Mouse (Mus musculus): Measurements from ENCODE around the gene Tlr5.
A peak's percentile ranks its signal among the peaks of the same experiment; 100 is the strongest.

Gene Tlr5

DNA sequence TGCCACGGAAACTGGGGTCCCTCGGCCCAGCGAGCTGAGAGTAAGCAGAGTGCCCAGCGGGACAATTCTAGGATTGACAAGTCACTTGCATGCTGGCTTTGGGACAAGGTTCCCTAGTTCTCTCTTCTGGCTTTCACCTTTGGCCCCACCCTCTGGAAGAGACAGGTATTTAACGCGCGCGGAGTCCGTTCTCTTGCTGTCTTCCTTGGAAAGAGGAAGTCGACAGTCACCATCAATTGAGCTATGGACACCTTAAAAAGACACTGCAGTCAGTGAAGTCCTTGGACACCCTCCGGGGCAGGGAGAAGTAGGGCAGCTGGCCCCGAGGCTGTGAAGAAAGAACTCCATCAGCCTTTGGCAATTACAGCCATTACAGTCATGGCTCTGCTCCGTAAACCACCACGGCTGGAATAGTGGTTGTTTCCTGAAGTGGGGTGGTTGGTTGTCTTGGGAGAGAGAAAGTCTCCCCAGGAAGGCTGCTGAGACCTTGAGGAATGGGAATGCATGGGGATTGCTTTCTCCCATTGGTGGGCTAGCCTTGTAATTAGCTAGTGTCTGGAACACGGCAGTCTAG lies 546 bp downstream of the Tlr5 start:
- DNase-seq: no peak

DNA sequence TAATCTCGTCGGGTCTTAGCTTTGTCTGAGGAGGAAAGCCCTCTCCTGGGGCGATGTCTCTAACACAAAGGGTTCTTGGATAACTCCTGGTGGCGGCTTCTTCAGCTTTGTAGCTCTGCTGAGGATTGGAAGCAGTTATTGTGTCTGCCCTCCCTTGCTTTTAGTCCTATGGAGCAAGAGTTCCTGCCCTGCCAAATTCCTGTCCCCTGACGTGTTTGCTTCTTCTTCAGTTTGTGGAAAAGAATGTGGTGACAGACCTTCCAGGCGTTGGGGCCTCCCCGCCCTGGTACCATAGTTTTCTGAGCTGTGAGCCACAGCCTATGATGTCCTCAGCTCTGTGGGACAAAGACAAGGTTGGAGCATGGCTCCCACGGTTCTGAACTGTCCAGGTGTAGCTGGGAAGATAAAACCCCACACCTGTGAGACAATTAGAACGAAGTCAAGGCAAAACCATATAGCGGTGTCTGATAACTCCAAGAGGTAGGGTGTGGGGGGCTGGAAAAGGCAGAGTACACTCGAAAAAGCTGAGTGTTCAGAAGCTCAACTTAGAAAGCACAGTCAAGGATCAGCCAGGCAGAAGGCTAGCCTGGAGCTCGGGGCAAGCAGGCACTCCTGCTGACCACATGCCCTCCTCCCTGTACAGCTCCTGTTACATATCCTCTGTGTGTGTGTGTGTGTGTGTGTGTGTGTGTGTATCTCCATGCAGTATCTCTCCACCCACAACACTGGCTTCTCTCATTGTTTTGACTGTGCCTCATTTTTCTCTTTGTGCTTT lies 1.8 kb downstream of the Tlr5 start:
- DNase-seq: no peak

DNA sequence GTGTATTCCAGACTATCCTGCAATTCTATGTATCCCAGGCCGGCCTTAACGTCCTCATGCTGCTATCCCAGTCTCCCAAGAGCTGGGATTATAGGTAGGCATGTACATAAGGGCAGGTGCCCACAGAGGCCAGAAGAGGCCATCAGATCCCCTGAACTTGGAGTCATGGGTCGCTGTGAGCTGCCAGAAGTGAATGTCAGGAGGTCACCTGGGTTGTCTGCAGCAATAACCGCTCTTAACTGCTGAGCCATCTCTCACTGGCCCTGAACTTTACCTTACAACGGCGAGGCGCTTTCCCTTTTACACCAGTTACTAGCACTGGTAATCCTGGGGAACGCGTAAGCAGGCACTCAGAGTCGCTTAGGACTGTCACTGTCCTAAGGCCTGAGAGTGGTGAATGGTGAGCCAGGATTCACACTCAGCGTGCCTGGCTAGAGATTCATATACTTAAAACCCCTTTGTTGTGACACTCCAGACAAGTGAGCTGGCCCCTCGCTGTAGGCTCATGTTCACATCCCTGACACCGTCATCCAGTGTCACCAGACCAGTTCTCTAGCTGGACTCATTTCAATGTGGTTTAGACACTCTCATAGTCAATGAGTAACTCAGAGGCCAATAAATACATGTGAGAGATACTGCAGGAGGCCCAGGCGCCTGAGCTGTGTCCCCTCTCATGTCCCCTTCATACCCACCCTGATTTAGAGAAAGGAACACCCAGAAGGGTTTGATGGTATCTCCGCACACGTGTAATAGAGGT lies 2.6 kb downstream of the Tlr5 start:
- DNase-seq: no peak

DNA sequence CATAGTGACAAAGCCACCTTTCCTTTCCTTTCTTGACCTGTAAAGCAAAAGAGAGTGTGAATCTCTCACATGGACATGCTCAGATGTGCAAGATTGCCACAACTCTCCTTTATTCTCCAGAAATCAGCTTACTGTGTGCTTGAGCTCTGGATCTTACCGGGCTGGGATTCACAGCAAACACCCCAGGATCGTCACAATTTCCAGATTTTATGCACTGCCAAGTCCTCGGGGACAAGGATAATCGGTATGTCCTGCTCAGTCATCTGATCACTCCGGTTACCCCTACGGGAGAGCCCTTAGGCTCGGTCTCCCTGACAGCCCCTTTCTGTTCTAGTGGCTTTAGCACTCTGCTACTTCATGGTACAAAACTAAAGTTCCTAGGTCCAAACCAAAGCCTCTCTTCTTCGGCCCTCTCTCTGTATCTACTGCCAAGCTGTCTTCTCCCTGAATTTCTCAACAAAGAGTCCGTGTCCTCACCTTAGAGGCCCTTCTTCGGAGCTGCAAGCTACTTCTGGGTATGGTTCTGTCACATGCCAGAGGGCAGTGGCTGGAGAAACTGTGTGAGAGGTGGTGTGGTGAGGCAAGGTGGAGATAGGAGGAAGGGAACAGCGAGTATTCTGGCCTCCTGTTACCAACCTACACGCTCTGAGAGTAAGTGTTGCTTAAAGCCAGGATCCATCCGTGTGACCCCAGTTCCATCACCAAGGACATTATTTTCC lies 3.4 kb downstream of the Tlr5 start:
- DNase-seq: no peak

DNA sequence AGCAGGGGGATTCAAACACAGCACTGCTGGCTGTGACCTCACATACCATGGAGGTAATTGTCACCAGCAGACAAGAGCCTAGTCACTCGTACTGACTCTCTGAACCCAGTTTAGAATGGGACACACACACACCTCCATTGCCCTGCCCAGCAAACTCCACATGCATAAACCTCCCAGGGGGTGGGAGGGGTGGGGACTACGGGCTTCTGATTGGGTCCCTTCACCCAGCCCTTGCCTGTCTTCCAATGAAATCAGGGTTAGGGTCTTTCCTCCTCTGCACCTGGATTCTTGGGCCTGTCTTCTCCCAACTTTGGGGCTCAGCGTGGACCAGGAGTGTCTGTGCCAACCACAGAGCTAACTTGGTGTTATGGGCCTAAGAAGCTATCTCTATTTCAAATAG lies 4.2 kb downstream of the Tlr5 start:
- no peak for DNase-seq

DNA sequence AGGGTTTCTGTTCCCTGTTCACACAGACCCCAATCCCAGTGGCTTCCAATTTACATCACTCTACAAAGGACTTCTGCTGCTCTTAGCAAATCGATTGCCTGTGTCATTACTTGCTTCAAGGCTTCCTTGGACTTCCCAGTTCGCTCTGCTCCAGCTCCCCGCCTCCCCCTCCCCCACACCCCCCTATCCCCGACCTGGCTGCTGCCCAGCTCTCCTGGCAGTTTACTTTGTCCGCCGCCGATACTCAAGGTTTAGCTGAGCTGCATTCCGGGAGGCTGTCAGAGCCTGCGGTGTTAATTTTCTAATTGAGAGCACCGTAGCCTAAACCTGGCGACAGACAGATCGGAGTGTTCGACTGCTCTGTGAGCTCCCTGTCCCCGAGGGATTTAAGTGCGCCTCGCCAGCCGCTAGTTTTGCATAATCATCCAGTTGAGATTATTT lies 4.7 kb downstream of the Tlr5 start:
- no peak for DNase-seq

DNA sequence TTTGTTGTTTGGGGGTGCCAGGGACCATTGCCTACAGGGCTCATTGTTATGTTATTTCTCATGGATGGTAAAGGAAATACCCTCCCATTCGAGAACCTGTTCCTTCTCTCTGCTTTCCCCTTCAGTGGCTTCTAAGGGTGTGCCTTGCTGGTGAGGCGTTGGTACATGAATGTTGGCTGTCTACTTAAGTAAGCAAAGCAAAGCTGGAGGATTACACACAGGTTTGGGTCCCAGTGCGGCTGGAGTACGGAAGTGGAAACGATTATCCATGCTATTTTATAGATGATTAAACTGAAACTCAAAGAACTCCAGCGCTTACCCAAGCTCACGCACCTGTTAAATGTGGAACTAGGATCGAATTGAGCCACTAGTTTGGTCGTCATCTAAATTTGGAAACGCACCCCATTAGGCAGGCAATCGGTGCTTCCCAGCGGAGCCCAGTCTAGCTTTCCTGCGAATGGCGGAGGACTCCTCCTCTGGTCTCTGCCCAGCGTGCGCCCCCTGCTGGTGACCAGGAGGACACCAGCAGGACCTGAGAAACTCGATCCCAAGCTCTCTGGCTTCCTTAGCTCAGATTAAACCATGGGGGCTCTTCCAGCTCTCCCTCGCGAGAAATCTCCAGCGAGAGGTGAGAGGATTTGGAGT lies 5.3 kb downstream of the Tlr5 start:
- peak; percentile 43 to 76 for DNase-seq

DNA sequence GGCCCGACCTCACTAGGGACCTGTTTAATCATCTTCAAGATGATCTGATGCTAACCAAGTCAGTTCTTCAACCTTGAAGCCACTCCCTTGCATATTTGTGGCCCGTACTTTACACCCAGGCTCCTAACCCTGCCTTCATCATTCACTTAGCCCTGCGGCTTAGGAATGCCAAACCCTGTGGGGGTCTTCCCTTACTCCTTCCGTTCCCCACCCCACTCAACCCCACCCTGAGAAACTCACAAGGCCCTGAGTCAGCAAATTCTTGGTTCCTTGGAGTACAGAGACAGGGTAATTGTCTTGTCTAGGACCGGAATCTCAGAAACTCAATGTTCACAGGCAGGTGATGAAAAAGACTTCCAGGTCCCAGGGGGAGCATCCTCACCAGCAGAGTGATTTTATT lies 6.5 kb downstream of the Tlr5 start:
- DNase-seq: no peak

DNA sequence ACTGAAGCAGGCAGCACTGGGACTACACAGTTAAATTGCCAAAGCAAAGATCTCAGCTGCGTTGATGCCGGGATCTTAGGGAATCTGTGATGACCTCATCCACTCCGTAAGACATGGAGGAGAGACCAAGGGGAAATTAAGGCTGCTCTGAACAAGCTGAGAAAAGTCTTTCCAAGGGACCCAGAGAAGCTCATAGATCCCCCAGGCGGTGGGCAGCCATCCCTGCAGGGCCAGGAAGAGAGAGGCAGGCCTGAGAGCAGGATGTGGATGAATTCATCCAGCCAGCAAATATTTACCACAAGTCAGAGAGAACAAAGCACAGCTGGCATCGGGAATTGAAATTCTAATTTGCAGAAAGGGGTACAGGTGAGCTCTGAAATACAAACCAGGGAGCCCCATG lies 8.7 kb downstream of the Tlr5 start:
- DNase-seq: no peak

DNA sequence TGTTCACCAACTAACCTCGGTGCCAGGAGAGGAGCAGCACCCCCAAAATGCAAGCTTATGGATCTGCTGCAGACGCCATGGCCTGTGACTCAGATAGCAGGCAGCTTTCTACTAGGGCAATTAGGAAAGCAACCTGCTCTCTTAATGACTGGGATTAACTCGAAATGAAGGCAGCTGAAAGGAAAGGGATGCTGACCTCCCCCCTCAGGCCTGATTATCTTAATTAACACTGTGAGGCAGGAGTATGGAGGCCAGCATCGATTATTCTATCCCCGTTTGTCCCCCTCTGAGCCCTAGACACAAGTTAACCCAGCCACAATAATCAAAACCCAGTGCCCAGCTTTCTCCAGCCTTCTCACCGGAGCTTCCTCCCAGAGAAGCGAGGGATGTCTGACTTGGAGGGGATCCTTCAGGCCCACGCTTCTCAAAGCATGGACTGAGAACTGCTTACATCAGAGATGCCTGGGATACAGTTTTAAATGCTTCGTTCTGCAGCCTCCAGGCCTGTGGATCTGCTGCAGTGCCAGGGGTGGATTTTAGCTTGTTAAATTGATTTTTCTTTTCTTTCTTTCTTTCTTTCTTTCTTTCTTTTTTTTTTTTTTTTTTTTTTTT lies 10.4 kb downstream of the Tlr5 start:
- no peak for DNase-seq

DNA sequence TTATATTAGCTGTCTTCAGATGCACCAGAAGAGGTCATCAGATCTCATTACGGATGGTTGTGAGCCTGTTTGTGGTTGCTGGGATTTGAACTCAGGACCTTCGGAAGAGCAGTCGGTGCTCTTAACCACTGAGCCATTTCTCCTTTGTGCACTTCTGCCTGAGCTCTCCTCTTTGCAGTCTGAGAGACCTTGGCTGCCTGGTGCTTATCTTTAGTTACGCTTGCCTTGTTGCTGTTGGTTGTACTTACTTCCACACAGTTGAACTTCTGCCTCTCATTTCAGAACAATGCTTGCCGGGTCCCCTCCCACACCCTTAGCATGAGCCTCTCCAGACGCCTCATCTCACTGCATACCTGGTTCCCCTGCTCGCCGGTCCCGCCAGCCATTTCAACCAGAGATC lies 14.1 kb downstream of the Tlr5 start:
- no peak for DNase-seq

DNA sequence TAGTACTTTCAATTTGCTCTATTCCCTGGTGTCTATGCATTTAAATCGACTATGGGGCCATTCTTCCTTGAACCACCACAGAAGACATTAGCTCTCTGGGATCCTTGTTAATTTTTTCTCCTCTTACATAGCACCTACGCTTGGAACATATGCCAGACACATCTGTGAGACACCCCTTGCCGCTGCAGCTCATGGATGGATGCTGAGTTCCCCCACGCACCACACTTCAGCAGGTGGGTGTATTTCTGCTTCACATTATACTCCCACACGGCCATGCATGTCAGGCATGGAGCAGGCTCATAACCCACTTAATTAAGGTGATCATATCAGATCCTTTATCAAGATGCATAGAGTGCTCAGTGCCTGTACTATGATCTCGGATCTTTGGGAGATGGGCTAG lies 17.7 kb downstream of the Tlr5 start:
- DNase-seq: no peak

DNA sequence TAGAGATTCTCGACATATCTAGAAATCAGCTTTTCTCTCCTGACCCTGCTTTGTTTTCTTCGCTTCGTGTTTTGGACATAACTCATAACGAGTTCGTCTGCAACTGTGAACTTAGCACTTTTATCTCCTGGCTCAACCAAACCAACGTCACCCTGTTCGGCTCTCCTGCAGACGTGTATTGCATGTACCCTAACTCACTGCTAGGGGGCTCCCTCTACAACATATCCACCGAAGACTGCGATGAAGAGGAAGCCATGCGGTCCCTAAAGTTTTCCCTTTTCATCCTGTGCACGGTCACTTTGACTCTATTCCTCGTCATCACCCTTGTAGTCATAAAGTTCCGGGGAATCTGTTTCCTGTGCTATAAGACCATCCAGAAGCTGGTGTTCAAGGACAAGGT lies 20.2 kb downstream of the Tlr5 start:
- DNase-seq: no peak

DNA sequence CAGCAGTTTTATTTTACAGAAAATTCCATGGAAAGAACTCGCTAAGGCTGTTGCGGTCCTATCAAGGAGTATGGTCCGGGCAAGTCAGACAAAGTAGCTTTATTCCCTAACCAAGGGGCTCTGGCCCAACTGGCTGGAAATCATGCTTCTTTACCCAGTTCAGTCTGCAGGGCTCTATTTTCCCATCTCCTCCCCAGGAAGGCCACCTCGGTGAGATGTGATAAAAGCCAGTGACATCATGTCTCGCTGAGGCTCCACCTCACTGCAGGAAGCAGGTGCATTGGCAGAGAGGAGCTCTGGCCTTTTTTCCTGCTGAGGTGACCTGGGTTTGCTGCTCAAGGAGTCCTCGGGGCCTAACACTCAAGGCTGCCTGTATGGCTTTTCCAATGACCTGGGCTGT lies 26.1 kb downstream of the Tlr5 start:
- no peak for DNase-seq

DNA sequence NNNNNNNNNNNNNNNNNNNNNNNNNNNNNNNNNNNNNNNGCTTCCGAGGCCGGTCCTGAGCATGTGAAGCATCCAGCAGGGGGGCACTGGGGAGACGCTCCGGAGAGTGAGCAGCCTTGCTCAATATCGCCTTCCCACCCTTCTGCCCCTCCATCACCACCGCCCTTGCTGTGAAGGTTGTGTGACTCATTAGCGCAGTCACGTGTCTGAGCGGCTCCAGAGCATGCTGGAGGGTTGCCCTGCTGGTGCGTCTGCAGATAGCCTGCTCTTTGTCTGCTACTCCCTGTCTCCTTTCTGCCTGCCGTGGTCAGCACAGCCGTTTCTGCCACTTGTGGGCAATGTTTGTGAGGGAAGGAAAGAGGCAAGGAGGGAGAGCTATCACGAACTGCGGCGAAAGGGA lies 28.4 kb downstream of the Tlr5 start:
- DNase-seq: peak; percentile 31 to 65

DNA sequence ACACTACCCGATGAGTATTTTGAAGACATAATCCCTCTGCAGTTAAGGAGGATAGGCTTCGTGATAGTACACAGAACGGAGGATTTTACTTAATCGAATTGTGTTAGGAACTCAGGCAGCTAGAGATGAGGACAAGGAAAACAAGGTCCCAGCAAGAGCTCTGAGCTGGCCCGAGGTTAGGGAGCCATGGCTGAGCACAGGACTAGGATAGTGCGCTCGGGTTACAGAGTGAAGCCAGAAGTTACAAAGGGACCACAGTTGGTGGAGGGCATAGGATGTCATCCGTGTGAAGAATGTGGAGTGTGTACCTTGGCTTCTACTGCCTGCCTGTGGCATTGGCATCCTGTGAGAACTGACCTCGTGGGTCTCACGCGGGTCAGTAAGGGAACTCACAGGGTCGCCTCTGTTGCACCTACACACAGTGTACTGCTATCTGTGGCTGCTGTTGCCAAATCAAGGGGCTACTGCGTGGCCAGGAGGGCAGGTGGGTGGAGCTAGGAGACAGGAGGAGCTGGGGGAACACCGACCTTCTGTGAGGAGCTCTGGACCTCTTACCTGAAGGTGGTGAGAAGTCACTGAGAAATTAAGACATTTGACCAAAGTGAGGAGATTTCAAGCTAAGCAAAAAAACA lies 29.0 kb downstream of the Tlr5 start:
- no peak for DNase-seq

DNA sequence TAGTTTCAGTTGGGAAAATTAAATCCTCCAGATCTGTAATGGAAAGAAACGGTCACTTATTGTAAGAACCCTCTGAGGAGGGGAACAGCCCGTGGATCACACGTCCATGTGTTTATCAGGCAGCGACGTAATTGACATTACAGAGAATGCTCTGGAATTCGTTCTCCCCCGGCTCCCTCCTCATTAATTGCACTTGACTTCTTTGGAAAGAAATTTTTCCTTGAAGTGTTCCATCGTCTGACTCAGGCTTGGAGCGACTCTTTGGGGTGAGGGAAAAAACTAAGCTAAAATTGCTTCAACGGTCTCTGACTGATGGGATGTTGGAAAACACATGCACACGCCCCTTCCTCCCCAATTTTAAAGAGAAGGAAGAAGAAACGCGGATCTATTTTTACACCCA lies 31.7 kb downstream of the Tlr5 start:
- DNase-seq: no peak

DNA sequence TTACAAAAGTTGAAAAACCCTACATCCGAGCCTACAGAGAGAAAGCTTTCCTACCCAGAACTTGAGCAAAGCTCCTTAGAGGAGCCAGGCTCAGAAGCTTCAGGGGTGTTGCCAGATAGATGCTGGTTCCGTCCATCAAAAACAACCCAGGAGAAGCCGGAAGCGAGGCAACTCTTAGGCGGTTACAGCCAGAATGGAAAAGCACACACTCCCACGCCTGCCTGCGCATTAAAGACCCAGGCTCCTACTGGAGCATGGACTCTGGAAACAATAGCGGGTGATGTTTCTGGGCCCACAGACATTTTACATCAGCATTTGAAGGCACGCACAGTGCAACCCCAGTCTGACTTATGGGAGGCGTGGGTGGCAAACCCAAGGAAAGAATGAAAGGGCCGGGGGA lies 32.2 kb downstream of the Tlr5 start:
- DNase-seq: no peak

DNA sequence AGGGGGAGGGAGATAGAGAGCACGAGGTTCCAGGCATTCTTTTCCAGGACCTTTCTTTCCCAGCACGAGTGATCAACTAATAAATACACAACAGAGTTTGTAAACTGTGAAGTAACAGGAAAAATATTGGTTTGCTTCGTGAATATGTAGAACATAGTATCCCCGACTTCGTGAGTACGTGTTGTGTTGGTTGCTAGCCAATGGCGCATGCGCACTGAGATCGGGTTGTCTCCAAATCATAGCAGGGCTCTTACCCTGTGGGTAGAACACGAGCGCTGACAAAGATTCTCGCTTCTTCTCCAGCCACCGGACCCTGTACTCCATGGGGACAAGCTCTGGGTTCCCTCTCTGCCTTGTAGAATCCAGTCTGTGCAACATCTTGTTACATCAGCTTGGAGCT lies 33.2 kb downstream of the Tlr5 start:
- DNase-seq: no peak

DNA sequence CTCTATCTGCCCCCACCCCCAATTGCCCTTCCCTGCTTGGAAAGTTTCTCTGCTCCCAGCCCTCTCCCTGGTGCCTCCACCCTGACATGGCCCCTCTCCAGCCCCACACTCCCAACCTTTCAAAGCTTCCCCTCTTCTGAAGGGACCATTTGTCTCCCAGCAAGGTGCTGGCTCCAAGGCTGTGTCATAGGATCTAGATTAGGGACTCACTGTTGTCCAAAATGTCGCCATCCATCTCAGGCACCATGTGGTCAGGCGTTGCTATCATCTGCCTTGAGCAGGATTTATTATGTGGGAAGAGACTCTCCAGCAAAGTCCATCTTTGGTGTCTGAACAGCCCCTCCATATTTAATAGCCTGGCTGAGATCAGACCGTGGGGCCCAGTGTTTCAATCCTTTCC lies 34.1 kb downstream of the Tlr5 start:
- DNase-seq: no peak

DNA sequence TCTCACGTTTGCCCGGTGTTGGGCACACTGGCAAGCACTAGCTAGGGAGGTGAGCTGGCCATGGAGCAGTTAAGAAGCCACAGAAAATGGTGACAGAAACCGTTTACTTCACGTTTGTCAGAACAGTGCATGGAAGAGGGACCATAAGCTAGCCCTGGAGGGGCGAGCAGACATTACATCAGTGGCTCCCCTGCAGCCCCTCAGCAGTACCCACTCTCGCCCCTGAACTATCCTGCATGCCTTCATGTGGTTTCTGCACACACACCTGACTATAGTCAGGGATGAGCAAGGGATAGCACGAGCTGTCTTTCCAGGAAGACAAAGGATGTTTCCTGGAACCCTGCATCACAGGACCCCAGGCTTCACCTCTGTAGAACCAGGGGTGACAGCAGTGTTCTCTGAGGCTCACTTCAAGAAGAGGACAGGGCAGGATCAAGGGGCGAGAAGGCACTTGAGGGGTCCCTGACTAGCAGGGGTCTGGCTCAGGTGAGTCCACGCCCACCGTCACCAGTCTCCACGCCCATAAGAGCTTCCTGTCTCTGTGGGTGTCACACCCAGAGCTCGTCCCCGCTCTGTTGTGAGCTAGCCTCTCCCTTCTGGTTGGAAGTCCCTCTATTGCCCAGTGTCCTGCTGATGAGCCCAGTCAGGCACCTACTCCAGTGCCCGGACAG lies 35.6 kb downstream of the Tlr5 start:
- no peak for DNase-seq
